Mouse (Mus musculus) stomach, postnatal 0 days (tissue): ENCODE data around the gene Rplp1. TPM values are rescaled to one million over a fixed set of nuclear protein-coding genes. Genes with fewer than 3 reads are reported as not detected.

Experiments used
- ATAC-seq: fragments of 200-750 bp; cut with Nextera tagmentation; 2 replicates; pipeline ENCODE4 v1.8.0; 2017; ENCODE audit not compliant: low FRiP score, low TSS enrichment
- DNase-seq: peaks from one replicate; pipeline ENCODE4 v3.0.0-alpha.2; 2016; ENCODE audit warnings: low spot score
- H3K27ac ChIP-seq: fragments of 300-500 bp; sonication (generic); replicated peaks from 2 replicates; pipeline ENCODE4 v1.5.1; 2014; ENCODE audit warnings: mild to moderate bottlenecking, control low read depth
- H3K27me3 ChIP-seq: fragments of 300-500 bp; sonication (generic); 2 replicates; pipeline ENCODE4 v1.6.1; 2014; ENCODE audit warnings: low read length; ENCODE audit not compliant: control insufficient read depth, insufficient read depth
- H3K36me3 ChIP-seq: fragments of 300-500 bp; sonication (generic); 2 replicates; pipeline ENCODE4 v1.6.1; 2014; ENCODE audit warnings: low read length, mixed read lengths; ENCODE audit not compliant: control insufficient read depth, insufficient read depth
- H3K4me1 ChIP-seq: fragments of 300-500 bp; sonication (generic); replicated peaks from 2 replicates; pipeline ENCODE4 v1.6.1; 2014; ENCODE audit warnings: antibody characterized with exemption; ENCODE audit not compliant: control insufficient read depth, insufficient read depth
- H3K4me2 ChIP-seq: fragments of 300-500 bp; sonication (generic); replicated peaks from 2 replicates; pipeline ENCODE4 v1.6.1; 2014; ENCODE audit warnings: low read depth, mild to moderate bottlenecking, control low read depth, moderate library complexity
- H3K4me3 ChIP-seq: fragments of 300-500 bp; sonication (generic); 2 replicates; pipeline ENCODE4 v1.5.1; 2014; ENCODE audit warnings: low read depth, low read length, control low read depth
- H3K9ac ChIP-seq: fragments of 300-500 bp; sonication (generic); 2 replicates; pipeline ENCODE4 v1.6.1; 2014; ENCODE audit warnings: mild to moderate bottlenecking, low read length, control low read depth, mixed read lengths
- H3K9me3 ChIP-seq: fragments of 300-500 bp; sonication (generic); 2 replicates; pipeline ENCODE4 v1.6.1; 2016; ENCODE audit warnings: low read length; ENCODE audit not compliant: control insufficient read depth
- CTCF ChIP-seq: IDR thresholded peaks from 2 replicates; pipeline ENCODE4 v1.5.1; 2016; ENCODE audit warnings: antibody characterized with exemption, low read depth, mild to moderate bottlenecking, moderate library complexity
- EP300 ChIP-seq: optimal IDR thresholded peaks from 2 replicates; pipeline ENCODE3; 2016; ENCODE audit warnings: antibody characterized with exemption
- WGBS: fragments of 180-500 bp; shearing (Covaris S2); extraction: QIAGEN DNeasy Blood & Tissue Kit; methylation state at CpG from one replicate; pipeline ENCODE4 v1.1.7; 2014; 5-methylcytosine and 5-hydroxymethylcytosine counted together
- polyA plus RNA-seq: library from polyadenylated mRNA; unstranded; fragments of >200 nt; fragmentation: Nextera tagmentation; extraction: Ambion mirVana; gene quantifications from 2 replicates; pipeline ENCODE4 v1.2.1, GENCODE M21; 2015

Gene Rplp1
- 1,416 and 1,491 TPM in 2 replicates for polyA plus RNA-seq

- Histone ChIP-seq H3K27ac (peak within 1 kb of the TSS; percentile 96), H3K4me2 (peak within 1 kb of the TSS; percentile 86), H3K4me3 (peak within 1 kb of the TSS; percentile 78), H3K27me3 (no peaks in the 10 kb centered on the region), H3K9ac (peak within 1 kb of the TSS; percentile 81), H3K9me3 (no peaks in the 10 kb centered on the region), H3K4me1 (no peaks in the 10 kb centered on the region), H3K36me3 (peaks cover 11% of the 10 kb centered on the region)
- TF ChIP-seq EP300: no peak
- no peak for TF ChIP-seq CTCF
- ATAC-seq (peak; percentile 96), DNase-seq (peak; percentile 96)
- under 1% methylated on average over 66 of the region's 70 CpGs for WGBS
These were observed at the start of gene Rplp1 for GRCm38 (mm10) chr9:61914203-61914916. Gene Rplp1 (minus strand): TSS chr9:61914542.

- Histone ChIP-seq H3K9ac (0 out of 2 replicates have a peak overlapping the region, but pooled peaks have one; percentile 4), H3K4me2 (no peak overlapping the region), H3K4me1 (no peaks in the 10 kb centered on the region), H3K36me3 (no peaks in the 10 kb centered on the region), H3K27me3 (no peaks in the 10 kb centered on the region), H3K27ac (no peak overlapping the region), H3K4me3 (no peak overlapping the region), H3K9me3 (no peaks in the 10 kb centered on the region)
- ATAC-seq (no peak), DNase-seq (no peak)
- 67% methylated on average over 6 of the region's 6 CpGs for WGBS
- TF ChIP-seq EP300 (no peak), CTCF (no peak)
These were observed 49.0 kb upstream of the Rplp1 start for GRCm38 (mm10) chr9:61963356-61963755.

- 79% methylated on average over 4 of the region's 4 CpGs for WGBS
- Histone ChIP-seq H3K4me2 (no peak overlapping the region), H3K36me3 (no peaks in the 10 kb centered on the region), H3K4me3 (no peak overlapping the region), H3K9me3 (no peaks in the 10 kb centered on the region), H3K4me1 (no peaks in the 10 kb centered on the region), H3K27ac (peak overlapping the region; percentile 83), H3K27me3 (no peaks in the 10 kb centered on the region), H3K9ac (no peak overlapping the region)
- ATAC-seq (0 out of 2 replicates have a peak, but pooled peaks have one; percentile 2), DNase-seq (no peak)
- TF ChIP-seq CTCF (no peak), EP300 (no peak)
These were observed 46.8 kb upstream of the Rplp1 start for GRCm38 (mm10) chr9:61961181-61961580.

- Histone ChIP-seq H3K4me1 (no peaks in the 10 kb centered on the region), H3K4me2 (no peak overlapping the region), H3K9ac (no peak overlapping the region), H3K36me3 (no peaks in the 10 kb centered on the region), H3K27me3 (no peaks in the 10 kb centered on the region), H3K9me3 (no peaks in the 10 kb centered on the region), H3K4me3 (no peak overlapping the region), H3K27ac (peak overlapping the region; percentile 83)
- 26% methylated on average over 5 of the region's 5 CpGs for WGBS
- TF ChIP-seq EP300: no peak
- TF ChIP-seq CTCF: no peak
- DNase-seq: peak; percentile 71
- peak; percentile 51 for ATAC-seq
These were observed 46.4 kb upstream of the Rplp1 start for GRCm38 (mm10) chr9:61960753-61961152.

- 79% methylated on average over 1 of the region's 1 CpGs for WGBS
- peak; percentile 75 for DNase-seq
- H3K9me3 ChIP-seq: no peaks in the 10 kb centered on the region
- peak overlapping the region; percentile 83 for H3K27ac ChIP-seq
- H3K4me3 ChIP-seq: no peak overlapping the region
- no peak overlapping the region for H3K4me2 ChIP-seq
- ATAC-seq: peak; percentile 84
- H3K27me3 ChIP-seq: no peaks in the 10 kb centered on the region
- TF ChIP-seq EP300 (no peak), CTCF (no peak)
- no peak overlapping the region for H3K9ac ChIP-seq
- H3K36me3 ChIP-seq: no peaks in the 10 kb centered on the region
- H3K4me1 ChIP-seq: no peaks in the 10 kb centered on the region
These were observed 45.7 kb upstream of the Rplp1 start for GRCm38 (mm10) chr9:61959921-61960569.

- Histone ChIP-seq H3K27ac (no peak overlapping the region), H3K4me2 (no peak overlapping the region), H3K36me3 (no peaks in the 10 kb centered on the region), H3K27me3 (no peaks in the 10 kb centered on the region), H3K4me3 (no peak overlapping the region), H3K9ac (no peak overlapping the region), H3K9me3 (no peaks in the 10 kb centered on the region), H3K4me1 (no peaks in the 10 kb centered on the region)
- DNase-seq (no peak), ATAC-seq (no peak)
- TF ChIP-seq EP300 (no peak), CTCF (no peak)
These were observed 40.4 kb upstream of the Rplp1 start for GRCm38 (mm10) chr9:61954707-61955106.
